Mouse (Mus musculus) cerebellum, adult 18-20 months (tissue): ENCODE measurements around the gene Gstt2.

Experiments used
- DNase-seq, 2 experiments: peaks; one replicate each; pipeline ENCODE4 v3.0.0; 2021

Gstt2 gene

DNA sequence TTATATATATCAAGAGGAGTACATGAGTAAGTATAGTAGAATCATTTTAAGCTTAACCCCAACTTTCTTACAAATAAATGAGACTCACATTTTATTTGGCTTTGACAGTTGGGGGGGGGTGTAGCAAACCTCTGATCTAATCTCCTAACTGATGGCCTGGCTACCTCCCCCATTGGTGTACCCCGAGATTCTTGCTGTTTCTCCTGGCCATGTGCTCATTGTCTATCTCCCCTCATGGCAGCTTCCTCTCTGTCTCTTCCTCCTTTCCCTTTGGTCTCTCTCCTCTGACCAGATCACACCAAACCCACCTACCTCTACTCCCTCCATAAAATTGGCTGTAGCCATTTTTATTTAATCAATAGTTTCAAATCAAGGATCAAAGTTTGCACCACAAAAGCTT, 13.4 kb downstream of the Gstt2 start:
- DNase-seq = no peak

- no peak for DNase-seq
These were observed 14.8 kb downstream of the Gstt2 start, which contains the start of gene Gstt4 for GRCm38 (mm10) chr10:75822443-75822842. Gstt4 (minus strand) TSS chr10:75822543.

- DNase-seq = no peak
These were observed 17.3 kb downstream of the Gstt2 start for GRCm38 (mm10) chr10:75819882-75820281.

- no peak for DNase-seq
These were observed 18.6 kb downstream of the Gstt2 start for GRCm38 (mm10) chr10:75818641-75819040.

DNA sequence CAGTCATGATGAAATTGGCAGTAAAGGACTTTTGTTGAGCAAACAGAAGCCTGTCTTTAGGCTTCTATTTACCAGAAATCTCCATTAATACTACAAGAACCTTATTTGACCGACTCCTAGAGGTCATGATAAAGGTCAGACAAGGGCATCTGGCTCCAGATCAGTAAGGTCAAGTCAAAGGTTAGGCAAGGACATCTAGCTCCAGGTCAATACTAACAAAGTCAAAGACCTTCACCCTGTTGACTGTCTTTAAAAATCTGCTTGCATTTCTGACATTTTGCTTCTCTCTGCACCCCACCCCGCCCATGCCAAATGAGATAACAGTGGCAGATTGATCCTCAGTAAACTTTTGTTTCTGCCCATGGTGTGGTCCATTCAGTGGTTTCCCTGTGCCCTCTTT, 33.0 kb downstream of the Gstt2 start:
- DNase-seq = no peak

DNA sequence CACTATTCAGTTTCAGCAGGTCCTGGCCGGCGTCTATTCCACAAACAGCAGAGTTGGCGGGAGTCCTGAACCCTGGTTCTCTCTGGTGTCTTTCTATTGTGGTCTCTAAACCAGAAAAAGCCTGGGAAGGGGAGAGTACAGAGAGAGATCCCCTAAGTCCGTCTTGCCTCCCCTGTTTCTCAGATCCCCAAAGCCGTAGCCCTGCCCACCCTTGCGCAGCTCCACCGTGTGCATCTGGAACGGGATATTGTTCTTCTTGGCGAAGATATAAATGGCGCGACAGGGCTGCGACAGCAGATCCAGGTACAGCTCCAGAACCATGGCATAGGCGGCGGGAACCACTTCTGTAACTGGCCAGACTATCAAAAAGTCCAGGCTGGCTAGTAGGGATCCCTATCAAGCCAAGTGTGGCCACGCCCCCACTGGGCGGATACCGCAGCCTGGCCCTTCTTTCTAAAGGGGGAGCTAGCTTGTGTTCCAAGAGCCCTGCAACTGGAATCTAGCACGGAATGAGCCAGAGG, 39.0 kb downstream of the Gstt2 start, which contains the start of gene Gstt1:
Gstt1 (minus strand) TSS at position 409 of the 521 bp plus-strand sequence.
- DNase-seq = peak; percentile 76 to 80

DNA sequence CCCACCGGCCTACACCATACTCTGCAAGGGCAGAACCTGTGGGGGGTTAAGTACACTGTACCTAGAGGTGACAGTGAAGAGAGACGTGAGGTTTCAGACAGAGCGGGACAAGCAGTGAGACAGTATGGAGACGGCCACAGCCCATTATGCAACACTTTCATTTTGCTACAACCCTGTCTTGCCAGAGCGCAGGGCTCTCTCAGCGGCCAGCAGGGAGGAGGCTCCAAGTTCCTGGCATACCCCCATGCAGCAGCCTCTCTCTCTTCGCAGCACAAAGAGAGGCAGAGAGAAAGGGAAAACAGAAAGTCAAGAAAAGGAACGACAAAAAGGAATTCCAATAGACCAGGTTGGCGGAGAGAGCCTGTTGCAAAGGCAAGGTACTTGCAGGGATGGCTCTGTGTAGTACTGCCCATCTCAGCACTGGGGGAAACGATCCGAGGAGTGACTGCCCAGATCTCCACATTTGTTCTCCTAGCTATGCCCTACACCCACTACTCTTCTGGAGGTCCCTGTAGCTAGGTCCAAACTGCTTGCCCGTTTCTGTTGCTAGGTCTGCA, 39.5 kb downstream of the Gstt2 start:
- peak; percentile 78 to 80 for DNase-seq

- peak in 1 of 2 experiments; percentile 40 for DNase-seq
These were observed 40.3 kb downstream of the Gstt2 start for GRCm38 (mm10) chr10:75796731-75797516.

- no peak for DNase-seq
These were observed 42.3 kb downstream of the Gstt2 start for GRCm38 (mm10) chr10:75794880-75795279.

DNA sequence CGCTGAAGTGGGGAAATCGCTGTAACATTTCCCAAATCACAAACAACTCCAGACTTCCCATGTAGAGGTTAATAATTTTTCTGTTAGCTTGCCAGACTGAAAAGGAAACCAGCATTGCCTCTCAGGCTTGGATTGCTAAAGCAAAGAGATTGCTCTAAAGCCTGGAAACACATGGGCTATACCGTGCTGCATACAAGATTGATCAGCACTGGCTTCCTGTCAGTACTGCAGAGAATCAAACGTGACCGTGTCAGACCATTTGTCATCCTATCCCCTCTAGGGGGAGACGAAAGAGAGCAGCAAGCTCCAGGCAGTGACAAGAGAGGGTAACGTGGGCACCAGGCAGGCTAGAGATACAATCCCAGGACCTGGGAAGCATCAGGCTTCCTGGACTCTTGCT, 46.5 kb downstream of the Gstt2 start:
- no peak for DNase-seq

- DNase-seq = no peak
These were observed 47.4 kb downstream of the Gstt2 start for GRCm38 (mm10) chr10:75789841-75790240.

- no peak for DNase-seq
These were observed 48.0 kb downstream of the Gstt2 start for GRCm38 (mm10) chr10:75789081-75789735.

GRCm38 (mm10) chr10:75788277-75788676, 48.9 kb downstream of the Gstt2 start:
- no peak for DNase-seq

GRCm38 (mm10) chr10:75785442-75785841, 51.8 kb downstream of the Gstt2 start:
- no peak for DNase-seq
